Mouse (Mus musculus) gastrocnemius, adult 8-10 months (tissue): Measurements from ENCODE around the gene Abhd15. TPM values are rescaled to one million over a fixed set of nuclear protein-coding genes. Genes with fewer than 3 reads are reported as not detected.

Experiments used
- DNase-seq, 2 experiments: peaks; one replicate each; pipeline ENCODE4 v3.0.0; 2022; ENCODE audit warnings: low spot score in 2 of 2
- total RNA-seq, 4 experiments: library from RNA; stranded (reverse); gene quantifications; 2 replicates each; pipeline ENCODE4 v1.2.4; 2022

Abhd15 gene
- total RNA-seq, 4 experiments from 2014 or later: 0.10 to 0.92 (median 0.39) TPM

DNA sequence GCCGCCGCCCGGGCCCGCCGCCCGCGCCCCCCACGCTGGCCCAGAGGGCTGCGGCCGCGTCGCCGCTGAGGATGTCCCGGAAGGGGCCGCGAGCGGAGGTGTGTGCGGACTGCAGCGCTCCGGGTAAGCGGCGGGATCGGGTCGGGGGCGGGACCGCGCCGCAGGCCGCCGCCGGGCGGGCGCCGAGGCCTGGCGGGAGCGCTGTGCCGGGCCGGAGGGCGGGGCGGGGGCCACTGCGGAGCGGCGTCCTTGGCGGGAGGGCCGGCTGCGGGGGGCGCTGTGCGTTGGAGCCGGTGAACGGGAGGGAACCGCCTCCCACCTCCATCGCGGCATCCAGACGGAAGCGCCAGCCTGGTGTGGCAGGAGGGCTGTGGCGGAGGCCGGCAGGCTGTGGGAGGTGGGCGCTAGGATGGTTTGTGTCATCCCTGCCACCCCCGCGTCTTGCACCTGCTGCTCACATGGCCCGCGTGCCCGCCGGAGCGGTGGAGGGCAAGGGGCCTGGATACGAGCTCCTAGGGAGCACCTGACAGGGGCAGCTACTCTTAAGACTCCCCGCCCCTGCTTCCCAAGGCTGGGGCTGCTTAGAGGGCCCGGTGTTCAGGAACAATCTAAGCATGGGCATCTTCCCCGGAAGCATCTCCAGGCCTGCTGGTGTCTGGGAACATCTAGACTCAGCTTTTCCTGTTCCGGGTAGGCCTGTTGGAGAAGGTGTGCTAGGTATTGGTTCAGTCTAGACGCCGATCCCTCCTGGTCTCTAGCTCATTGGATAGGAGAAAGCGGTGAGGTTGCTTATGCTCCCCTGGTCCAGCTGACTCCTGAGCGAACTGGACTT, 21.2 kb upstream of the Abhd15 start, which contains the start of gene Git1:
Git1 (plus strand) TSS at position 51 of the 832 bp plus-strand sequence.
- DNase-seq: no peak

DNA sequence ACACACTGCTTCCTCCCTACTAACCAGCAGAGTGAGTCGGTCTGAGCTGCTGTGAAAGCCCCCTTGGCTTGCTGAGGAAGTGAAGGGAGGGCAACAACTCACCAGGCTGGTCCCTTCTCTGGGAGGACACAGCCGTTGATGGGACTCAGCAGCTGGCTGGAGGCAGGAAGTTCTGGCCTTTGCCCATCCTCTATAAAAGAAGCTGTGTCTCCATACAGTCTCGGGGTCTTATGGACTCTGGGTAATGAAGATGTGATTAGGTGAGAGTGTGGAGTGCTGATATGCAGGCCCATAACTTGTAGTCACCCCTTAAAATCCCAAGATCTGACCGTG, 20.6 kb upstream of the Abhd15 start:
- no peak for DNase-seq

DNA sequence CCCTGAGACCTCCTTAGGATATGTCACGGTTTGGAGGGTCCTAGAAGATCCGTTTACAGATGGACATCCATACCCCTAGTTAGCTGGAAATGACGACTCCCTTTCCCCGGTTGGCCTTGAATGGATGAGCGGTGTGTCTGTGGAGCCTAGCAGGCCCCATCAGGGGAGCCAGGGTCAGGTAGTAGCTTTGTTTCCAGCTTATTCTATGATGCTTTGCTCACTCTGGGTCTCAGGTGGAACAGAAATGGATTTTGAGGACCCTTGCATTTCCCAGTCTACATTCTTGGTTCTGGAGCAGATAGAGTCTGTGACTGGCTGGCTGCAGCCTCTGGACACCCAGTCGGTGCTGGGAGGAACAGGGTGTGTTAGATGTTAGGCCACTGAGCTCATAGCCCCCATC, 20.1 kb upstream of the Abhd15 start:
- DNase-seq: no peak

DNA sequence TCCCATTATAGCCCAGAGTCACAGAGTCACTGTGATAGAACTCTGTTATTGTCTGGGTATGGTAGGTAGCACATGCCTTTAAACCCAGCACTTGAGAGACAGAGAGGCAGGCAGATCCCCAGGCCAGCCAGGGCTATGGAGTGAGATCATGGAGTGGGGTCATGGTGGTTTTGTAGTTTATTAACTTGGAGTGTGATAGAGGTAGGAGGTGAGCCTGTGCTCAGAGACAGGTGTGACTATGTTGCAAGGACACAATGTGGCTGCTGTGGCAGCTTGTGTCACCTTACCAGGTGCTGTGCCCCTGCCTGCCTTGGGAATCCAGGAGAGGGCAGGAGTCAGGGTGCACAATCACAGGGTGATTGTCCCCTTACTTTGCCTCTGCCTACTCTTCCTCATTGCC, 19.4 kb upstream of the Abhd15 start:
- DNase-seq: no peak

DNA sequence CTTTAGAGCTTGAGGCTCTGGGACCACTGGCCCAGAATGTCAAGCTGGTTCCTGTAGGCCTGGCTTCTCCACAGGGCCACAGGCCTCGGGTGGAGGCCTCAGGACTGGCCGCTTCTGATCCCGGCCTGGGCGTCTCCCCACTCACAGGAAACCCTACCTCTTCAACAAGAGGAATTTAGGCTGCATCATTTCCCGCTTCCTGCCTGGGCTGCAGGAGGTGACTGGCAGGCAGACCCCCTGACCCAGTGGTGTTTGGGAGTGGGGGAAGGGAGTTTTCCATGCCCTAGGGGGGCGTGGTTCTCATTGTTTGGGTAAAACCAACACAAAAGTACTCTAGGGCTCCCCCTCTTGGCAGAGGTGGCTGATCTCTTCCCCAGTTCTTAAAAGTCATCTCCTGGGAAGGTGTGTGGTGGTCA, 17.6 kb upstream of the Abhd15 start:
- DNase-seq: no peak

DNA sequence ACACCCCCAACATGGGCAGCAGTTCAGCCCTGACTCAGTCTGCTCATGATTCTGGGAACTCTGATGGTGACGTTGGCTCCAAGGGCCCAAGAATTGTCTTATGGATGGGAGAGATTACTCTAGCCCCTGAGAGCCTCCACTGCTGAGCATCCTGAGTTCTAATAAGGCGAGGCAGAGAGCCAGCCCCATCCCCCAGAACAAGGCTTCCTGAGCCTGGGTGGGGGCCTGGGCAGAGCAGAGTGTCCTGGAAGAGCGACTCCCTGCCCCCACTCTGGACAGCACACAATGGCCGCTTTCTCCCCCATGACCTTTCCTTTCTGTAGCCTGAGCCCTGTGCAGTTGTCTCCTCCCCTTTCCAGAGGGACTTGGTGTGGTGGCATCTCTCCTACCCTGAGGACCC, 17.1 kb upstream of the Abhd15 start:
- DNase-seq: no peak

DNA sequence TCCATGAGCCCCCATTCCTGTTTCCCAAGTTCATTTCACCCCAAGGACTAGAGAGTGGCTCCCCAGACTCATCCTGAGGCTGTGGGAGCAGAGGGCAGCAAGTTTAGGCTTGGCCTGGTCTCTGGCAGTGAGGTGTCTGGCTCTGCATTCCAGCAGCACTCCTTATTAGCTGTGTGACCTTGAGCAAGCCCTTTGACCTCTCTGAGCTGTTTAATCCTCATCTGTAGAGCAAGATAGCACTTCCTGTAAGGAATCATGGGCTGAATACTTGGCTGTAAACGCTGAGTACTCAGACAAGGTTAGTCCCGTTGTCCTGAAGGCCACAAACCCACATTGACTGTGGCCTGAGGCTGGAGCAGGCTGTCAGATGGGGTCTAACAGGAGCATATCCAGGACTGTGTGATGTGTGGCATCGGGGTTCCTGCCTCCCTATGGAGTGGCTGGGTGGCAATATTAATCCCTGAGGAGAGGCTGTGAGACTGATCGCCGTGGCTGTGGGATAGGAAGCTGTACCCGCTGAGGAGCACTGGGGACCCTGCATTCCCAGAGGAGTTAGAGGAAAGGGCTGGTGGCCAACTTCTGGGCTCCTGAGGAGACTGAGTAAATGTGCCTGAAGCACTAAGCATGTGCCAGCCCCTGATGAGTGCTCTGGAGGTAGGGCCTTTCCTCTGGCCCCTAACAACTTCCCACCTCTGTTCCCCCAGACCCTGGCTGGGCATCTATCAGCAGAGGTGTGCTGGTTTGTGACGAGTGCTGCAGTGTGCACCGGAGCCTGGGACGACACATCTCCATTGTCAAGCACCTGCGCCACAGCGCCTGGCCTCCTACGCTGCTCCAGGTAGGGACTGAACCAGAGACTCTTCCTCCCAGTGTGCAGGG, 16.4 kb upstream of the Abhd15 start:
- DNase-seq: no peak

DNA sequence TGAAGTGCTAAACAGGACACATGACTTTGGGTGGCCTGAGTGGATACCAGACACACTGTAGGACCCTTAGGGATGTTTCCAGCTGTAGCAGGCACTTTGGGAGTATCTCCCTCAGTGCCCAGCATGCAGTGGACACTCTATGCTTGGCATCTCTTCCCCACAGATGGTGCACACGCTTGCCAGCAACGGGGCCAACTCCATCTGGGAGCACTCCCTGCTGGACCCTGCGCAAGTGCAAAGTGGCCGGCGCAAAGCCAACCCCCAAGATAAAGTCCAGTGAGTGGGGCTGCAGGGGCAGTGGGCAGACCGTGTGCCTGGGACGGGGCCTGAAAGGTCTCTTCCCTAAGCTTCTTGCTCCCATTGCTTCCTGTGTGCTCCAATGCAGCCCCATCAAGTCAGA, 15.6 kb upstream of the Abhd15 start:
- DNase-seq: no peak

DNA sequence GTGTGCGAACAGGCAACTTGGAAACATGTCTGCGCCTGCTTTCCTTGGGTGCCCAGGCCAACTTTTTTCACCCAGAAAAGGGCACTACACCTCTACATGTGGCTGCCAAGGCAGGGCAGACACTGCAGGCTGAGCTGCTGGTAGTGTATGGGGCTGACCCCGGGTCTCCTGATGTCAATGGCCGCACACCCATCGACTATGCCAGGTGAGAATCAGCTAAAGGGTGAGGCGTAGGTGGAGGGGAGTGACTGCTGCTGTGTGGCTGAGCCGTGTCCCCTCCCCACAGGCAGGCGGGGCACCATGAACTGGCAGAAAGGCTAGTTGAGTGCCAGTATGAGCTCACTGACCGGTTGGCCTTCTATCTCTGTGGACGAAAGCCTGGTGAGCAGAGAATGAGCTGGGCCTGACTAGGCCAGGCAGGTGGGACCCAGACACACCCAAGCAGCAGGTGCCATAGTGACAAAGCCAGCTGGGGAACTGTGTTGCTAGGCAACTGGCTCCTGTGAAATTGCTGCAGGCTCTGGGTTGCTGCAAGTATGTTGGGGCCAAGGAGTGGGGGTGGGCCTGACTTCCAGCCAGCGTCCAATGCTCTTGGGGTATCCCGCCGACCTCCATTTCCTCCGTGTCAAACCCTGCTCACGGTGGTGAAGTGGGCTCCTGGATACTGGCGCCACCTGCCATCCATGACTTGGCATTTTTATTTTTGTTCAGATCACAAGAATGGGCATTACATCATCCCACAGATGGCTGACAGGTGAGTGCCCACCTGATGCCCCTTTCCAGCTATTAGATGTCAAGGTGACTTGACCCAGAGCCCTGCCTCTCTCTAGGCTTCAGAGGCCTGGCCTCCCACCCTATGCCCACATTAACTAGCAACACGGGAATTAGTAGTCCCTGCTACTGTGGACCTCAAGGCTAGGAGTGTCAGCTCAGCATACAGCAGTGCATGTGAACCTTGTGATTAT, 14.3 kb upstream of the Abhd15 start:
- DNase-seq: no peak

DNA sequence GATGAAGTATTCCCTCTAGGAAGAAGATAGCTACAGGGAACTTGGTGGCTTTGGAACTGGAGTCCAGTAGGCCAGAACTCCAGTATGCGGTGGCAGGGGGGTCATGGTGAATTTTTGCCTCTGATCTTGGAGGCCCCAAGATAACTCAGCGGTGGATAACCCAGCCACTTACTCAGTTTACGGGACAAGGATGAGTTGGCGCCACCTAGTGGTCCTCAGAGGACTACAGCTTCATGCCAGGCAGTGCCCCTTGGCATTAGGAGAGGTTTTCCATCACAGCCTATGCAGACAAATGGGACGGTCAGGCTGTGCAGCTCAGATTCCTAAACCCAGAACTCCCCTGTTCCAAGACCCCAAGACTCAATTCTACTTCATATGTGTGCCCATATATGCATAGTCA, 13.5 kb upstream of the Abhd15 start:
- peak; percentile 72 to 80 for DNase-seq

DNA sequence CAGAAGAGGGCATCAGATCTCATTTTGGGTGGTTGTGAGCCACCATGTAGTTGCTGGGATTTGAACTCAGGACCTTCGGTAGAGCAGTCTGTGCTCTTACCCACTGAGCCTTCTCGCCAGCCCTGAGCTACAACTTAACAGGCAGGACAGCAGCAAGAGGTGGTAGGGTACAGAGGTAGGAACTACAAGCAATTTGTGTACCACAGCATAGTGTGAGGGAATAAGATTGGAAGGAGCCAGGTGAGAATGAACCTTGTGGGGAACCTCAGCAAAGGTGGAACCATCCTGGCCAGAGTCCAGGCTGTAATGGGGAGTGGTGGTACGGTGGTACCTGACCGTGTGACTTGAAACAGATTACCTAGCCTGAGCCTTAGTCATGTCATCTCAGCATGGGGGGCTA, 12.9 kb upstream of the Abhd15 start:
- no peak for DNase-seq

DNA sequence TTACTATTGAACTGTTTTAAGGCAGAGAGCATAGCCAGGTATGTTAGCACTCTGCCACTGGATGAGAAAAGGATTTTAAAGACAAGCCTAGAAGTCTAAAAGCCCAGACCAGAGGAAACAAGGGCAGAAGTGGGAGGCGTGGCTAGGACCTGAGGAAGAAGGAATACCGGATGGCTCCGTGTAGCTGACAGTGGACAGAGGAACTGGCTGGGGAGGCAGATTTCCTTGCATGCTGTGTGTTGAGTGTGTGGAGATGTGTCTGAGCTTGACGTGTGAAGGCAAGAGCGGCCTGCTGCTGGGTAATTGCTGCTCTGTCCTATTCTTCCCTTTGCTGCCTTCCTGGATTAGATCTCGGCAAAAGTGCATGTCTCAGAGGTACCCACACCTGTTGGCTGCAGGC, 12.4 kb upstream of the Abhd15 start:
- no peak for DNase-seq

DNA sequence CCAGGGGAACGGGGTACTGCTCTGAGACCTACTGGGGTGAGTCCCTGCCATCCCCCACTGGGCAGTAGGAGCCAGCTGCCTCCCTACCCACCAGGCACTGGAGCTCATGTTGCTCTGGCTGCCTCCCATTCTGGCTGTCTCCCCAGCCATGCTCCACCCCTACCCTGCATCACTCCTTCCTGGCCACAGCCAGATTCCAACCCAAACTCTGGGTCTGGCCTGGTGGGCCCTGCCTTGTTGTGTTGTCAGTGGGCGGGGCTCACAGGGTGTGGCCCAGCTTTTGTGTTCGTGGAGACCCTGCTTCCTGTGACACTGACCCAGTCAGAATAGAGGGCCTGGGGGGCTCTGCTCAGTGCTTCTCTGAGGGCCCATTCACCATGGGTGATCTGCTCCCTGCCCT, 11.4 kb upstream of the Abhd15 start:
- no peak for DNase-seq

DNA sequence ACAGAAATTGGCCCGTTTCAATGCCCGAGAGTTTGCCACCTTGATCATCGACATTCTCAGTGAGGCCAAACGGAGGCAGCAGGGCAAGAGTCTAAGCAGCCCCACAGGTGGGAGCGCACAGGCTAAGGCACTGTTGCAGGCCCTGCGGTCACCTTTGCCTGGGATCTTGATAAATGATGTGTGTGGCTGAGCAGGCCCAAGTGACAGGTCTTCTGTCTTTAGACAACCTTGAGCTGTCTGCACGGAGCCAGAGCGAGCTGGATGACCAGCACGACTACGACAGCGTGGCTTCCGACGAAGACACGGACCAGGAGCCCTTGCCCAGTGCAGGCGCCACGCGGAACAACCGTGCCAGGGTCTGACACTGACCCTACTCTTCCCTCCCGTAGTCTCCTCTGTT, 10.5 kb upstream of the Abhd15 start:
- no peak for DNase-seq

DNA sequence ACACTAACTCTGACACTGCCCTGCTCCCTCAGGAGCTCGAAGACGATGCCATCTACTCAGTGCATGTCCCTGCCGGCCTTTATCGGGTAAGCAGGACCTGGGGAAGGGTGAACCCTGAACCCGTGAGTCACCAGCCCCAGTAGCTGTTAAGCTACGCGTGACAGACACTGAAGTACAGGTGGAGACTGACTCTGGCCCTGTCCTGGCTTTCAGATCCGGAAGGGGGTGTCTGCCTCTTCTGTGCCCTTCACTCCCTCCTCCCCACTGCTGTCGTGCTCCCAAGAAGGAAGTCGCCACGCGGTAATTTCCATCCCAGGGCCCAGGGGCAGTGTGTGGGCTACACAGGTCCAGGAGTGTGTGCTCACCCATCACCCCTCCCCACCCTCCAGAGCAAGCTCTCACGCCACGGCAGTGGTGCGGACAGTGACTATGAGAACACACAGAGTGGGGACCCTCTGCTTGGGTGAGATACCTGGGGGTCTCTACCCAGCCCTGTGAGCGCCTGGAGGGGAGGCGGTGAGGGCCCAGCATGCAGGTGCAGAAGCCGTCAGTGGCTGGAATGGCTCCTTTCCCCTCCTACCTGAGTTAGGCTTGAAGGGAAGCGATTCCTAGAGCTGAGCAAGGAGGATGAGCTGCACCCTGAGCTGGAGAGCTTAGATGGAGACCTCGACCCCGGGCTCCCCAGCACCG, 9.5 kb upstream of the Abhd15 start:
- no peak for DNase-seq

DNA sequence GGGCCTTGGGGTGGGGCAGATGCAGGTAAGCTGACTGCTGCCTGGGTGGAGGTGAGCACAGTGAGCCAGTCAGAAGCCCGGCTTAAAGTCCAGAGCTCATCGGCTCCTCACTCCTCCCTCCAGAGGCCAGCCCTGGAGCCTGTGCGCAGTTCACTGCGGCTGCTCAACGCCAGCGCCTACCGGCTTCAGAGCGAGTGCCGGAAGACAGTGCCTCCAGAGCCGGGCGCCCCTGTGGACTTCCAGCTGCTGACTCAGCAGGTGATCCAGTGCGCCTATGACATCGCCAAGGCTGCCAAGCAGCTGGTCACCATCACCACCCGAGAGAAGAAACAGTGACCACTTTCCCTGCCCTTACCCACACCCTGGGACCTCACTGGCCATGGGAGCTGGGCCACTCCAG, 8.6 kb upstream of the Abhd15 start:
- DNase-seq: no peak

DNA sequence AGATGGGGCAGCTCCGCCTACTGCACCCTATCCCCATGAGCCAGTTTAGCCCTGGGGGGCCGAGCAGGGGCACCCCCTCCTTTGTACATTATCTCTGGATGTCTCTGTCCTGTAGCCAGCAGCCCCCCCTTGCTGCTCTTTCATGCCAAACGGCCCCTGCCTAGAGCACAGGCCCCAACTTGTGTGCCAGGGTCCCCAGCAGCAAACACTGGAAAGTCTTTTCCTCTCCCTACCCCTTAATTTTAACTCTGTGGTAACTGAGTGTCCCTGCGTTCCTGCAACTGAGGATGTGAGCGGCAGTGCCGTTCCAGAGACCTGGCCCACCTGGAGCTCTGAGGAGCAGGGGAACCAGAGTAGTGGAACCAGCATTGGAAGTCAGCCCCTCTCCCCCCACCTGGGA, 8.0 kb upstream of the Abhd15 start:
- DNase-seq: no peak

DNA sequence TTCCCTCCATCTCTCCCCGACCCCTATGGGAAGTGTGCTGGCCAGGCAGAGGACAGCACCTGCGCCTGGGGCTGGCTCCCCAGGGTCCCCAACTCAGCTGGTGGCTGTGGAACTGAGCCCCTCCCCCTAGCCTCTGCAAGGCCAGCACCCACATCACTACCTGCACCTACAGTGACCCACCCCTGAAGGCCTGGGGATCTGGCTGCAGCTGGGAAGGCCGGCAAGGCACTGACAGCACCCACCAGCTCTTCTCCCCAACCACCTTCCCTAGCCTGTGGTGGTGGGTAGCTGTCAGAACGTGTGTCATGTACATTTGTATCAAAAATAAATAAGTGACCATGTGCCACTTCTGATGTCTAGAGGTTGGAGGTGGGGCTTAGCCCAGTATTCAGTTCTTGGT, 7.5 kb upstream of the Abhd15 start:
- no peak for DNase-seq

DNA sequence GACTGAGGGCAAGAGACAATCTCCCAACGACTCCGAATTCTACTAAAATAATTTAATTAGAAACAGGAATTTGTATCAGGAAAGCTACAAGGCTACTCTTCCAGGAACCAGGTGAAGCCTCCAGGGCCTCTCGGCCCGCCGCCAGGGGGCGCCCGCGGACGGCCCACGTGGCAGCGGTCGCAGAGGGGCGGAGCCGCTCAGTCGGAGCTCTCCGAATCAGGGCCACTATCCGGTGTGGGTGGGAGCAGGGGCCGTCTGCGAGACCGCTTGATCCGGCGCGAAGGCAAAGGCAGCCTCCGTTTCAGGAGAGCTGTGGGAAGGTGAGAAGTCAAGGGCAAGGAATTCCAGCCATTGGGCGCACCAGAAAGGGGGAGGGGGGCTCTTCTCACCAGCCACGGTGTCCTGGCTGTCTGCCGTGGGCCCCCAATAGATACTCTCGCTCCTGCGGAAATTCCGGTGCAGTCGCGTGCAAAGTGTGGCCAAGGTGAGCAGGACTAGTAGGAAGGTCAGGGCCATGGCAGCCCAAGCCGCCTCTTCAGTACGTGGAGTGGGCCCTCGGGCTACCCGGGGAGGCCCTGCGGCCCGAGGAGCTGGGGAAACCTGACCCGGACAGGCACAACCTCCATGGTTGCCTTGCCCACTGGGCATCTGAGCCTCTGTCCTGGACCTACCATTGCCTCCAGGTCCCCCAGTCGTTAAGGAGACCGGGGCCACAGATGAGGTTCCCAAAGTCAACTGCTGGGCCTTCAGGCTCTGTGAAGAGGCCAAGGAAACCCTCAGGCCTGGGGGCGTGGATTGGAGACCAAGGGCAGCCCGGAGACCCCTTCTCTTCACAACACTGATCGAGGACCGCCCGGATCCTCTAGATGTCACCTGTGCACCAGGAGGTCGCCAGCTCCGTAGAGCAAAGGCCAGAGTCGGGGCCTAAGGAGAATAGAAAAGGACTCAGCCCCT, 6.6 kb upstream of the Abhd15 start:
- peak; percentile 74 to 81 for DNase-seq

DNA sequence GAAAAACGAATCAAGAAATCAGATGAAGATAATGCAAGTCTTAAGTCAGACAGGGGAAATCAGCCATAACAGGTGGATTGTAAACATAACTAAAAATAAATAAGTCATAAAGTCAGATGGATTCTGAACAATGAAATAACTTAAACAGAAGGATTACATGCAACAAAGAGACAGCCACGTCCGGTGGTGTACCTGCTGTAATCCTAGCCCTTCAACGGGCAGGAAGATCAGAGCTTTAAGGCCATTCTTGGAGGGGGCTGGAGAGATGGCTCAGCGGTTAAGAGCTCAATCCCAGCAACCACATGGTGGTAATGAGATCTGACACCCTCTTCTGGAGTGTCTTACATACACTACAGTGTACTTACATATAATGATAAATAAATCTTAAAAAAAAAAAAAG, 3.6 kb upstream of the Abhd15 start:
- no peak for DNase-seq
